Mouse (Mus musculus) MEL (cell line): ENCODE data around the gene Prpf4b.

Source experiments
- CTCF ChIP-seq, 3 experiments: IDR thresholded peaks in 2 of 3; conservative IDR thresholded peaks in 1 of 3; 2 replicates each; pipeline ENCODE4 v1.5.1; 2011 to 2012; ENCODE audit warnings: low read length in 3 of 3, low read depth in 2 of 3, mild to moderate bottlenecking in 2 of 3, improper control_type of control experiment in 1 of 3, inconsistent platforms in 1 of 3, mixed read lengths in 1 of 3, moderate library complexity in 1 of 3; ENCODE audit not compliant: control insufficient read depth in 1 of 3, insufficient read depth in 1 of 3, poor library complexity in 1 of 3, severe bottlenecking in 1 of 3
- EP300 ChIP-seq, 2 experiments: IDR thresholded peaks; 2 replicates each; pipeline ENCODE4 v1.6.1; 2011; ENCODE audit warnings: improper control_type of control experiment in 2 of 2, low read length in 2 of 2, low read depth in 1 of 2, mild to moderate bottlenecking in 1 of 2
- MAX ChIP-seq: IDR thresholded peaks from 2 replicates; pipeline ENCODE4 v1.6.1; 2011; ENCODE audit warnings: low read length, improper control_type of control experiment
- POLR2AphosphoS5 ChIP-seq: IDR thresholded peaks from 2 replicates; pipeline ENCODE4 v1.6.1; 2012; ENCODE audit warnings: low read depth, borderline replicate concordance, mild to moderate bottlenecking, inconsistent platforms, low read length, moderate library complexity, mixed read lengths
- TAL1 ChIP-seq: IDR thresholded peaks from 2 replicates; pipeline ENCODE4 v1.6.1; 2012; ENCODE audit warnings: mild to moderate bottlenecking, inconsistent platforms, low read length, moderate library complexity, mixed read lengths

- TF ChIP-seq CTCF (IDR thresholded peaks at IDR 0.05 in 2 of 3, conservative IDR thresholded peaks at IDR 0.05 in 1 of 3; ENCODE audit: control insufficient read depth in 1 of 3, insufficient read depth in 1 of 3, low read depth in 2 of 3, low read length in 3 of 3, poor library complexity in 1 of 3, severe bottlenecking in 1 of 3) (no peak), MAX (no peak), EP300 (IDR thresholded peaks at IDR 0.05; ENCODE audit: low read depth in 1 of 2, low read length in 2 of 2) (no peak), POLR2AphosphoS5 (no peak), TAL1 (no peak)
These were observed 41.5 kb downstream of the Prpf4b start for GRCm38 (mm10) chr13:34916520-34917167.
